Mouse (Mus musculus) C2C12 (cell line): ENCODE measurements at regions not wholly inside any gene's neighbourhood (a gene's known extent, or its start where the extent isn't known, plus 50 kb on each side); places are given as distances from the start of the nearest gene placed in this dataset.

ENCODE experiments used
- CTCF ChIP-seq: IDR thresholded peaks from one replicate; pipeline ENCODE4 v1.5.1; 2011; ENCODE audit not compliant: control insufficient read depth, insufficient read depth, insufficient read length
- FOSL1 ChIP-seq: IDR thresholded peaks from one replicate; pipeline ENCODE4 v1.8.0; 2011; ENCODE audit warnings: mild to moderate bottlenecking, low read length; ENCODE audit not compliant: poor library complexity, insufficient read depth, severe bottlenecking
- MYOD1 ChIP-seq: IDR thresholded peaks from one replicate; pipeline ENCODE4 v1.6.1; 2011; ENCODE audit warnings: low read depth; ENCODE audit not compliant: control insufficient read depth, insufficient read length
- MYOG ChIP-seq: IDR thresholded peaks from one replicate; pipeline ENCODE4 v1.6.1; 2011; ENCODE audit not compliant: control insufficient read depth, insufficient read length; ENCODE audit errors: extremely low read depth
- USF1 ChIP-seq: IDR thresholded peaks from one replicate; pipeline ENCODE4 v1.6.1; 2011; ENCODE audit warnings: low read depth, mild to moderate bottlenecking, control low read depth, moderate library complexity

DNA sequence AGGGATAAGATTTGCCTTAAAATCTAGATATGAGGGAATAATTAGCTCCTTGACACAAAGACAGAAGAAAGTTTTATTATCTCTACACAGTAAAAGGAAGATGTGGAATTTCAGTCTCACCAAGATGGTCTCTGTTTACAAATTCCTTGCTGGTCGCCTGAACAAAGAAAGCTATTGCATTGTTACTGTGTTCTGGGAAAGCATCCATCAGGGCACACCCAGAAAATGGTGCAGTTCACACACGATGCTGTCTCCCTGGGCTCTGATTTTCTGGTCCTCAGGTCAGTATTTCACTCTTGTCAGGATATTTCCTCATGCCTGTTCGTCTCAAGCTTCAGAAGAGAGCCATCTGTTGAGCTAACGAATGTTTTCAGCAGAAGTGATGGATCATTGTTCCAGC lies 267.2 kb upstream of the Gadl1 start:
- no peak for TF ChIP-seq CTCF
- no peak for TF ChIP-seq USF1
- no peak for TF ChIP-seq MYOG
- TF ChIP-seq FOSL1 = no peak
- TF ChIP-seq MYOD1 = no peak
